Mouse (Mus musculus): Measurements from ENCODE around the gene Irak2.

Gene Irak2

GRCm38 (mm10) chr6:113638302-113639040 is at the start of gene Irak2:
TSS of gene Irak2 (plus strand) at chr6:113638467.
- in situ Hi-C loops (cut with MboI, MseI), result loop anchor here (5.0 kb wide), 1 partner anchor 39 kb away; no protein-coding TSS in a partner anchor

GRCm38 (mm10) chr6:113592637-113593036 is 45.6 kb upstream of the Irak2 start:
- in situ Hi-C loops (cut with MboI, MseI), result loop anchor here (25.0 kb wide), 1 partner anchor 470 kb away; no protein-coding TSS in a partner anchor

GRCm38 (mm10) chr6:113597945-113598344 is 40.3 kb upstream of the Irak2 start:
- in situ Hi-C loops (cut with MboI, MseI), result loop anchor here (25.0 kb wide), 1 partner anchor 464 kb away; no protein-coding TSS in a partner anchor

- in situ Hi-C loops (cut with MboI, MseI), result loop anchor here (25.0 kb wide), 1 partner anchor 462 kb away; no protein-coding TSS in a partner anchor
These were observed 38.4 kb upstream of the Irak2 start for GRCm38 (mm10) chr6:113599833-113600232.

- in situ Hi-C loops (cut with MboI, MseI), result no loop called here
These were observed 37.6 kb upstream of the Irak2 start, which contains the start of gene Fancd2os for GRCm38 (mm10) chr6:113600543-113601139. TSS of gene Fancd2os (minus strand) at chr6:113600715.

GRCm38 (mm10) chr6:113602821-113603220 is 35.4 kb upstream of the Irak2 start:
- in situ Hi-C loops (cut with MboI, MseI), result no loop called here

GRCm38 (mm10) chr6:113603993-113604392 is 34.3 kb upstream of the Irak2 start:
- in situ Hi-C loops (cut with MboI, MseI), result no loop called here

GRCm38 (mm10) chr6:113604432-113605223 is 33.6 kb upstream of the Irak2 start, which contains the start of gene Brk1:
TSS of gene Brk1 (plus strand) at chr6:113604772.
- in situ Hi-C loops (cut with MboI, MseI), result no loop called here

GRCm38 (mm10) chr6:113605224-113605545 is 33.1 kb upstream of the Irak2 start:
- in situ Hi-C loops (cut with MboI, MseI), result no loop called here

GRCm38 (mm10) chr6:113608871-113609270 is 29.4 kb upstream of the Irak2 start:
- in situ Hi-C loops (cut with MboI, MseI), result no loop called here

- in situ Hi-C loops (cut with MboI, MseI), result no loop called here
These were observed 29.0 kb upstream of the Irak2 start for GRCm38 (mm10) chr6:113609293-113609692.

GRCm38 (mm10) chr6:113612258-113612969 is 25.9 kb upstream of the Irak2 start:
- in situ Hi-C loops (cut with MboI, MseI), result loop anchor here (5.0 kb wide), 1 partner anchor 80 kb away; the partner anchor contains the start of genes Emc3 and Fancd2

- in situ Hi-C loops (cut with MboI, MseI), result loop anchor here (5.0 kb wide), 1 partner anchor 82 kb away; the partner anchor contains the start of genes Emc3 and Fancd2
These were observed 24.1 kb upstream of the Irak2 start for GRCm38 (mm10) chr6:113614152-113614551.

GRCm38 (mm10) chr6:113614997-113615396 is 23.3 kb upstream of the Irak2 start:
- in situ Hi-C loops (cut with MboI, MseI), result loop anchor here (5.0 kb wide), 1 partner anchor 83 kb away; the partner anchor contains the start of genes Emc3 and Fancd2

GRCm38 (mm10) chr6:113615489-113615888 is 22.8 kb upstream of the Irak2 start:
- in situ Hi-C loops (cut with MboI, MseI), result no loop called here

GRCm38 (mm10) chr6:113623386-113623785 is 14.9 kb upstream of the Irak2 start:
- in situ Hi-C loops (cut with MboI, MseI), result no loop called here

GRCm38 (mm10) chr6:113623941-113624751 is 14.1 kb upstream of the Irak2 start, which contains the start of gene Vhl:
TSS of gene Vhl (plus strand) at chr6:113623959.
- in situ Hi-C loops (cut with MboI, MseI), result no loop called here

GRCm38 (mm10) chr6:113624989-113625770 is 13.1 kb upstream of the Irak2 start:
- in situ Hi-C loops (cut with MboI, MseI), result no loop called here

GRCm38 (mm10) chr6:113630322-113630721 is 7.9 kb upstream of the Irak2 start:
- in situ Hi-C loops (cut with MboI, MseI), result no loop called here
